Mouse (Mus musculus): ENCODE data around the gene Rfxap. TPM values are rescaled to one million over a fixed set of nuclear protein-coding genes. Genes with fewer than 3 reads are reported as not detected.
"Not testable (repeated sequence)": the region's sequence is repeated elsewhere in the genome, so short reads cannot be mapped to it uniquely, and the experiment has no call there.

The Rfxap gene
- total RNA-seq, 2 experiments from 2014 or later = 56.9 to 59.2 TPM

- DNase-seq (ENCODE audit: low spot score in 2 of 2) = no peak
These were observed 39.0 kb downstream of the Rfxap start for GRCm38 (mm10) chr3:54768592-54768991.

GRCm38 (mm10) chr3:54766811-54767210, 40.8 kb downstream of the Rfxap start:
- no peak for DNase-seq (ENCODE audit: low spot score in 2 of 2)

GRCm38 (mm10) chr3:54766034-54766433, 41.6 kb downstream of the Rfxap start:
- DNase-seq (ENCODE audit: low spot score in 2 of 2) = no peak

GRCm38 (mm10) chr3:54765521-54765920, 42.1 kb downstream of the Rfxap start:
- not testable (repeated sequence) for DNase-seq (ENCODE audit: low spot score in 2 of 2)

- DNase-seq (ENCODE audit: low spot score in 2 of 2) = peak; percentile 16 to 52
These were observed 43.2 kb downstream of the Rfxap start for GRCm38 (mm10) chr3:54764418-54764817.

GRCm38 (mm10) chr3:54761258-54761657, 46.3 kb downstream of the Rfxap start:
- DNase-seq (ENCODE audit: low spot score in 2 of 2) = peak in 1 of 2 experiments; percentile 26

- no peak for DNase-seq (ENCODE audit: low spot score in 2 of 2)
These were observed 47.1 kb downstream of the Rfxap start for GRCm38 (mm10) chr3:54760321-54761115.

- no peak for DNase-seq (ENCODE audit: low spot score in 2 of 2)
These were observed 48.4 kb downstream of the Rfxap start for GRCm38 (mm10) chr3:54759211-54759610.

- no peak for DNase-seq (ENCODE audit: low spot score in 2 of 2)
These were observed 50.1 kb downstream of the Rfxap start for GRCm38 (mm10) chr3:54757446-54757845.

- peak; percentile 17 to 20 for DNase-seq (ENCODE audit: low spot score in 2 of 2)
These were observed 51.5 kb downstream of the Rfxap start for GRCm38 (mm10) chr3:54756058-54756457.

GRCm38 (mm10) chr3:54755145-54756041, 52.2 kb downstream of the Rfxap start, which contains the start of gene Smad9:
Smad9 (plus strand) TSS chr3:54755582.
- DNase-seq (ENCODE audit: low spot score in 2 of 2) = peak; percentile 33 to 34

GRCm38 (mm10) chr3:54753411-54753810, 54.2 kb downstream of the Rfxap start:
- no peak for DNase-seq (ENCODE audit: low spot score in 2 of 2)

Other genes with a start within 250 kb of the Rfxap start
- 10 to 100 TPM; 48.8 to 50.7 TPM for gene Supt20, start 115.0 kb downstream of the Rfxap start, total RNA-seq (2021)
- gene Gm21958, start 93.4 kb downstream of the Rfxap start, total RNA-seq (2021) = not detected
- gene Exosc8, start 72.4 kb downstream of the Rfxap start, total RNA-seq (2021) = 10 to 100 TPM; 24.7 to 28.0 TPM
- 10 to 100 TPM; 23.1 to 23.4 TPM for gene Alg5, start 72.3 kb downstream of the Rfxap start, total RNA-seq (2021)
- gene Smad9, start 52.2 kb downstream of the Rfxap start, total RNA-seq (2021) = 1 to 10 TPM; 5.4 to 5.7 TPM
- gene Sertm1, start 108.1 kb upstream of the Rfxap start, total RNA-seq (2021) = 10 to 100 TPM; 68.4 to 72.6 TPM
- 1 to 10 TPM; 2.2 to 3.7 TPM for gene Ccna1, start 247.7 kb upstream of the Rfxap start, total RNA-seq (2021)

All from layer of hippocampus, postnatal 14 days (tissue).